Mouse (Mus musculus) left cerebral cortex, adult 18-20 months (tissue): Measurements from ENCODE around the gene Spata17. TPM values are rescaled to one million over a fixed set of nuclear protein-coding genes. Genes with fewer than 3 reads are reported as not detected.

Source experiments
- DNase-seq, 2 experiments: peaks; one replicate each; pipeline ENCODE4 v3.0.0; 2021 to 2022; ENCODE audit warnings: low spot score in 2 of 2, mixed read lengths in 1 of 2
- total RNA-seq, 2 experiments: library from RNA; stranded (reverse); gene quantifications; 2 replicates each; pipeline ENCODE4 v1.2.3; 2021

Gene Spata17
- total RNA-seq, 2 experiments from 2014 or later: 0.54 to 0.56 TPM

DNA sequence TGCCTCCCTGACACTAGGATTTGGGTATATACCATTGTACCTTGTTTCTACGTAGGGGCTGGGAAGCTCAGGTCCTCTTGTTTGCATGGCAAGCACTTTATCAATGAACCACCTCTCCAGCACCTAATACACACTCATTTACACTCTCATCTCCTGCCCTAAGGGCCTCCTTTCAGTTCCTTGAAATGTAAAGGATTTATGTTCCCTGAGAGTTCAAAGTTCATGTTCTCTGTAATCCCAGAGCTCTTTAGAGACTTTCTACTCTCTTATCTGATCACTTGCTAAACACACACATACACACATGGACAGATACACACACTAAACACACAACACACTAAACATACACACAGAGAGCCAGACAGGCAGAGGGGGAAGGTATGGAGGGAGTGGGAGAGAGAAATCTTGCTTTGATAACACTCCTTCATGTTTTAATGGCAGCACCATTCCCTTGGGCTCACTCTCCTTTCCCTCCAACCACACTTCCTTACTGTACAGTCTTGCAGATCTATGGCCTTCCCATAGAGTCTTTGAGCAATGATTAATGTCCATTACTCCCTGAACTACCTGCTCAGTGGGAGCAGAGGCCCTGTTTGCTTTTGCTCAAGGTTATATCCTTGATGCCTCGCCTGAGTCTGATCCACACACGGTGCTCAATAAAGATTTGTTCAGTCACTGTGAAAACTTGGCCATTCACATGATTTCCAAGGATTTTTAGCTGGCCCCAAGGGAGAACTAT lies 126.4 kb downstream of the Spata17 start:
- no peak for DNase-seq

DNA sequence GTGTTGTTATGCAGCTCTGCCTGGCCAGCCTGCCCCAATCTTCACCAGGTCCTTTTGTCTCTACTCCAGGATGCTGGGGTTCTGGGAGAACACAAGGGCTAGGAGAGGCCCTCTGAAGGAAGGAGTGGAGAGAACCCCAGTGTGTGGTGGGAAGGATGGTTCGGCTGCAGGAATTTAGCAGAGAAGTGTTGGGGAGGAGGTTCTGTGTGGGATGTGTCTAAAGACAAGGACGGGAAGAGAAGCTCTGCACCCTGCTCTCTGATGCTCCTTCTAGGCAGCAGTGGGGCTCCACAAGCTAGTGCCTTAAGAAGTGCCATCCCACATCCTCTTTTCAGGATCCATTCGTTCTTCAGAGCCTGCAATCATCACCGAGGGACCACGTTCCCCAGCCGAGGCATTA lies 129.2 kb downstream of the Spata17 start:
- peak in 1 of 2 experiments; percentile 3 for DNase-seq

DNA sequence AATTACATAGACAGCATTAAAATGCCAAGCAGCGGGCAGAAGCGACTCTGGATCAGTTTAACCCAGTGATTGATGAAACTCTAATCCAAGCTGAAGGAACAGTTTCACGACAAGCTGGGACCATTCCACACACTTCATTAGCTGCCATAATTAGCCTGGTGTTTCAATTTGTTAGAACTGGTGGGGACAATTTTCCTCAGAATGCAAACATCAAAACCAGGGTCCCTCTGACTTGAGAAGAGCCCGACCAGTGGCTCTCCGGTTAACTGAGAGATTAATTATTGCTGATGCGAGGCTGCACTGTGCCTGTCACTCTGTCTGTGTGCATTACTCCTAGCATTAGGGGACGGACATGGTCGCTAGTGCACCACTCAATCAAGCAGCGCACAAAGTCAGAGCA lies 137.9 kb downstream of the Spata17 start:
- no peak for DNase-seq

DNA sequence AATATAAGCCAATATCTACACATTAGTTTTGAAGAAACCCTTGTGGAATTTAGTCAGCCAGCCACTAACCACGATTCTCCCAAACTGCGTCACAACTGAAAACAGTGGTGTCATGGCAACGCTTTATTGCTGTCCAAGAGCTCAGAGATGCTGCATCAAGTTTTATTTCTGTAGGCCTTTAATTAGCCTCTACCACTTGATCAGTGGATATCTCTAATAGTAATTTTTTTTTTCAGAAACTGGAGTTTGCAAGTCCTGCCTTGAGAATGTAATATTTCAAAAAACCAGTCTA lies 138.3 kb downstream of the Spata17 start:
- peak in 1 of 2 experiments; percentile 9 for DNase-seq

DNA sequence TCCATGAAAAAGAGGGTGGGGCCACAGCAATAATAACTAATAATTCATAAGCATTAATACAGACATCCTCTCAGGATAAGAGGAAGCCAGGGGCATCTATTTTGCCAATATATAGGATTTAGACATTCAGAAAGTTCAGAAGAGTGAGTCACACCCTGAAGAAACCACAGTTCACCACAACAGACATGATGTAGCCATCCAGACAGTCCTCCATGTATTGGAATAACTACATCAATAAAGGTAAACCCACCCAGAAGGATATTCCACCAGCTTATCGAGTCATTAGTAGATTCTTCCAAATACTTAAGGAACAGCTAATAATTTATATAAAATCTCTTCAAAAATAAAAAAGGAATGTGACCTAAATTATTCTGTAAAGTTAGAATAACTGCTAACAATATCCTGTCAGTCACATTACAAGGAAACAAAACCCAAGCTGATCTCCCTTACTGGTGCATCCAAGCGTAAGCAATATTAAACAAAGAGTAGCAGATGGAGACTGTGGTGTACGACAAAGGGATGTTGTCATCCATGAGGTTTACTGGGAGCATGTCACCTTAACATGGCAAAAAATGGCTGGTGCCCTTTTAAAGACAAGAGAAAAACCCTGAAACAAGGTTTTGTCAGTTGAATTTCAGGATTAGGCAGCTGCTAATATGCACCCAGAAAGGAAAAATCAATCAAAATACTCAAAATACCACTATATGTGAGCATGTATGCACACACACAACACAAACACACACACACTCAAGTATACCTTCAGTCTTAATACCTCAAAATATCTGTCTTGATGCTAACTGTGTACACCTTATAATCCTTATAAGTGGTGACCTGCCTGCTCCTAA lies 138.8 kb downstream of the Spata17 start:
- no peak for DNase-seq

DNA sequence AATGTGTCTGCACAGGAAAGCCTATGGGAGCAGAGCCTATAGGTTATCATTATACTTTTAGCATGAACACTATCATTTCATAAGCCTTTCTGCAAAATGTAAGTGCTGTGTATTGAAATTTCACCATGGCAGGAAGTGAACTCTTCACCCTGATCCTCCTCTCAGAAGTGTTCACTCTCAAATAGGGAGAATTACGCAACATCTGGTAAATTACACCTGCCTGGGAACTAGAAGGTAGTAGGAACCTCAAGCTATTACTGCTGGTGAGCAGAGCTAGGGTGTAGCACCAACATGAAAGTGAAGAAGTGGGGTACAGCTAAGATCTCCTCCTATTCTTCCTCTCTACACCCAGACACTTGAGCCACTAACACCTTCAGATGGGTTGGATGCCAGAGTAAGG lies 155.4 kb downstream of the Spata17 start:
- no peak for DNase-seq

DNA sequence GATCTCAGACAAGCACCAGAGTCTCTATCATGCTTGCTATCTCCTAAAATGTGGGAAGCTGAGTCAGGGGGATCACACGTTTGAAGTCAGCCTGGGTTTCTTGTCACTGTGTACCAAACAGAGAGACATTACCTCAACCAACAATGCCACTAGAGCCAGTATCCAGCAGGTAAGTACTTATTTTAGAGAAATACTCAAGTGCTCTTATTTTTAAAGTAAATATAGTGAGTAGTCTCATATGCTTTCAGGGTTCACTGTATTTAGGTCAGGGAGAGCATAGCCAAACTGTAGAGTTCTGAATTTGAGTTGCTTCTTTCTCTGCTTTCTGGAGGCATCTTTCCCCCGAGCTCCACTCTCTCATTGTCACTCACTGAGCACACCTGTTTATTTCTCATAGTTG lies 160.9 kb downstream of the Spata17 start:
- DNase-seq: no peak

DNA sequence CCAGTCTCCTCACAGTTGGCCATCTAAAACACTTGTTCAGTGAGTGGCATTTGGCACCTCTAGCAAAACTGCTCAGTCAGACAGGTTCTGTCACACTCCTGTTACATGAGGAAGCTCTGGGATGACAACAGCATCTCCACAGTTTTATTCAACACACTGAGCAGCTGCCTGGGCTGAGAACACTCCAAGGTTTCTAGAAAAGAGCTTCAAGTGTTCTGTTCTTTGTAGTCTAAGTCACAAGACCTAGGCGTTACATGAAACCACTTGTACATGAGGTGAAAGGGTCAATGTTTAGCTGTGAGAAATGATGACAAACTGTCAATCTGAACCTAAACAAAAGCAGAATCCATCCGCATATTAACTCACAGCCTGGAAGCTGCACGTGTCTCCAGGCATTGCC lies 161.4 kb downstream of the Spata17 start:
- no peak for DNase-seq

DNA sequence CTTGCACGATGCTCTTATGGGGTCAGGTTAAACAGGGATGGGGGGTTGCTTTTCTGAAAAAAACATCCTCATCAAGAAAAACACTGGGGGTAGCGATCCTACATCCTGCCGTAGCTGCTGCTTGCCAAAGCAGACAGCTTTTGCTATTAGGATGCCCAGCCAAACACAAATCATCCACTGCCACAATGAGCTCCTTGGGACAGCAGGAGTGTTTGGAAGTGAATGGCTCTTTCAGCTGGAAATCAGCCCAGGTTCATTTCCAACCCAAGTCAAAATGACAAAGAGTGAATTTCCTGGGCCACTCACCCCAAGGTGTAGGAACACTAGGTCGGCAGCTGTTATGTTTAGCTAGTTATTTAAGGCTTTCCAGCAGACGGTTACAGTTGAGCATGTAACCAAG lies 162.7 kb downstream of the Spata17 start:
- DNase-seq: no peak

DNA sequence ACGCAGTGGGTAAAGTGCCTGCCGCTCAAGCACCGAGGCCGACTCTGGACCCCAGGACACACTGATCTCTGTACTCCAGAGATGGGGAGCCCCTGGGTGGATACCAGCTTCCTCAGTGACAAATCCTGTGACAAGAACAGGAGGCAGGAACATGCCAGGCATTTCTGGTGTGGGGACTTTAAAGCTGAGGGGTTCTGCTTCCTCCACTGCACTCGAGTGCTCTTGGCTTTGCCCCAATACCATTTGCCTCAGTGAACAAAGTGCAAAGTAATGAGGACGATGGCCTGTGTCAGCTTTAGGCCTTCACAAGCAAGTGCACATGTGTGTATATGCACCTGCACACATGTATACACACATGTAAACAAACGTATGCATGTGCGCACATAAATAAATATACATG lies 164.0 kb downstream of the Spata17 start:
- DNase-seq: no peak

DNA sequence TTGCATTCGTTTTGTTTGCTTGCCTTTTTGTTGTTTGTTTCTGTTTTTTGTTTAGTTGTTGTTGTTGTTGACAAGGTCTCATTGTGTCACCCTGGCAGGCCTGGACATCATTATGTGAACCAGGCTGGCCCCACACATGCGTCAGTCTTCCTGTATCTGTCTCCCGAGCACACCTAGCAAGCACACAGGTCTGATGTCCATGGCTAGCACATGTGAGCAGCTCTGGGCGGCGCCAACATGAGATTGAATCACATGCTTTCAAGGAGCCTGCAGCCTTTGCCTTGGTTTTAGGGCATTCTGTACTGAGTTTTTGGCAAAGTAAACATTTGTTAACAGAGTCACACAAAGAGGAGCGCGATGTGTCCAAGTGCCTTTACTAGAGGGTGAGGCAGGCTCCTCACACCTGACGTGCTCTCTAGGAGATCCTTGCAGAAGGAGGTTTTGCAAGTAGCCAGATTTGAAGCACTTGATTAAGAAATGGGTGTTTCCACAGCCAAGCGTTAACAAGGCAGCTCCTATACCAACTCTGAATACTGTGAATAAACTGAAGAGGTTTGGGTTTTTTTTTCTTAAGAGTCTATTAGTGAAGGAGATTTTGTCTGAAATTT lies 166.5 kb downstream of the Spata17 start:
- no peak for DNase-seq

DNA sequence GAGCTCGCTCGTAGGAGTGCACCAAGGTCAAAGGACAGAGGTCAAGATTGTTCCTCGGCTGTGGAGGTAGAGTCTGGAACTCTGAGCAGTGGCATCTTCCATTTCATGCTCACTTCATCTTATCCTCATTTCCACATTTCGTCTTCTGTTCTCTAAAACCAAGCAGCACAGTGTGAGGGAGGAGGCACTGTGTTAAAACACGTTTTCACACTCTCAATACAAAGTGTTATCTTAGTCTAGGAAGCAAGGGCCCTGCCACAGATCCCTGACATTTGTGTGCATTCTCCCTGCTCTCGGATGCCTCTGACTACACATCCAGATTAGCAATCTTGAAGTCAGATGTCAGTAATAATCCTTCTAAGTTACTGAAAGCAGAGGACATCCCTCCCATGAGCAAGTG lies 170.5 kb downstream of the Spata17 start:
- DNase-seq: peak in 1 of 2 experiments; percentile 14

DNA sequence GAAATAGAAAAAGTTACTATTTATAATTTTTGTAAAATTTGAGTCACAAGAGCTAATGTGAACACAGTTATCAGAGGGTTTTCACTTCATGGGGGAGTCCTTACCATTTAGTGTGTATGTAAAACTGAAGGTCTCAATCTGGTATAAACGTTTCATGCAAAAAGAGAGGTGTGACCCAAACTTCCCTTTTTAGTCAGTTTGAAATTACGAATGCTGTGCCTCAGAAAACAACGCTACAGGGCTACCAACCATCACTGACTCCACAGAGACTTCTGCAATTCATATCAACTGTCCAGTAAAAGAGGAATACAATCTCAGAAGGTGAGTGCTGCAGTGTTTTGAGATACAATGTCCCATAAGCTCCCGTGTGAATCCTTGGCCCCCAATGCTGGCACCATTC lies 175.5 kb downstream of the Spata17 start:
- no peak for DNase-seq

DNA sequence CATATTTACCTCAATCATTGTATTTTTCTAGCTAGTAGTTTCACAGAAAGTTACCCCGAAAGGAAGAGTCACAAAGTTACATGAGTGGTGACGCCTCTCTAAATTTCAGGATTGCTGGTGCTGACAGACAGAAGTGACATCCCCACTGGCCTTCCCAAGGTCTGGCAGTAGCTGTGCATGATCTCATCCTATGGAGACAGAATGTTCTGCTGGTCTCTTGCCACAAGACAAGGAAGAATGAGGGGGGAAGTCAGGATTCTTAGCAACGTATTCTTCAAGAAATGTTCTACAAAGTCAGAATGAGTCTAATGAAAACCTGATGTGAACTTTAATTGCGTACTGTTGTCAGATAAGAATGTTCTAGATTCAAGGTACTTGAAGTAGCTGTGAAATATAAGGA lies 179.5 kb downstream of the Spata17 start:
- DNase-seq: no peak

DNA sequence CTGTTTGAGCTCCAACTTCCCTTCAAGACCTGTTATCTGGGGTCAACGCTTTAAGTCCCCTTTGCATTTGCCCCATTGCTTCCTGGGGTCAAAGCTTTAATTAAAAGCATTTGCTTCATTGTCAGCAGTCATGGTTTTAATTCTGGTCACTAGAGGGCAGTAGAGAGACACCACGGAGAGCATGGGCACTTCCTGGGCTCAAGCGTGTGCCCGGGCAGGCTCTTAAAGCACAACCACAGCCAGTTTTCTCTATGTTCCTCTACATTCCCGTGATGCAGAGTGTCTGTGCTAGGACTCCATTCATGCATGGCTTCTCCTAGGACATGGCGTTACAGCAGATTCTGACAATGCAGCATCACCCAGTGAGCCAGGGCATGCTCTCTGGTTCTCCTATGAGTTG lies 183.5 kb downstream of the Spata17 start:
- peak; percentile 14 to 57 for DNase-seq

DNA sequence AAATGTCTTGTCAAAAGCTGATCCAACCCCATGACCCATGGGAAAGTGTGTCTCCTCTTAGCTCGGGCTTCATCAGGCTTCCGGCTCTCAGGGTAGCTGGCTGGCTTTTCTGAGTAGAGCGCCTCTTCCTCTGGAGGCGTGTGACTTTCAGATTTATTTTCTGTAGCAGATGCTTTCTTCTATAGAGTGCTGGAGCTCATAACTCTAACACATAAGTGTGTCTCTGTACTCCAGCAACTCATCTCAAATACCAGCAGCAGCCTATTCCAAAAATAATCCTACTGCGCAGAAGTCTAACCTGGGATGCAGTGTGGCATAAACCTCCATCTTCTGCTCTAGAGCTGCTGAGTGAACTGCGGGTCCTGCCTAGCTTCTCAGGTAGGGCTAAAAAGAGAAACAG lies 186.4 kb downstream of the Spata17 start:
- peak; percentile 12 to 23 for DNase-seq

DNA sequence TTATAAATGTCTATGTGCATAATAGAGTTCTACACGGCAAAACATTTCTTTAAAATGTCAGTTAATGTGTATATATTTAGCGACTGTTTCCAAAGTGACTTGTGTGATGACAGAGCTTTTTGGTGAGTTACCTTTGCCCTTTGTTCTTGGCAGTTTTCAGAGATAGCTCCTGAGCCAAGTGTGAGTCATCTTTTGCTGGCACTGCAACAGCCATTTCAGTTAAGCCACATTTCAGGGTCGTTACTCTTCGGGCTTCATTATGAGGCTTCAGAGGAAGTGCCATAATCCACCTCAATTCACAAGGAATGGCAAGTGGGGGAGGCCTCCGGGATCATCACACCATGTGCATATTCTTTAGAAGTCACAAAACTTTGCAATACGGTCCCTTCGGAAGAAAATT lies 195.3 kb downstream of the Spata17 start:
- no peak for DNase-seq

DNA sequence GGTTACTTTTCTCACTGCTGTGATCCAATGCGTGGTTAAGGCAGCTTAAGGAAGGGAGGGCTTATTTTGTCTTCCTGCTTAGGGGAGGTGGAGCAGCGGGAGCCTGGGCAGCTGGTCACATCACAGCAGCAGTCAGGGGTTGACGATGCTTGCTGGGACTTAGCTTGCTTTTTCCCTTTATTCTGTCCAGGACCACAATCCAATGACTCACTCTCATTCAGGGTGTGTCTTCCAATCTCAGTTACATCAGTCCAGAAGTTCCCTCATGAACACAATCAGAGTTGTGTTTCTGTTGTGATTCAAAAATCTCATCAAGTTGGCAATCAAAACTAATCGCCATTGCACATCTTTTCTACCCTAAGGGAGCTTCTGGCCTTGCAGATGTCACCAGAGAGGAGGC lies 199.1 kb downstream of the Spata17 start:
- no peak for DNase-seq

DNA sequence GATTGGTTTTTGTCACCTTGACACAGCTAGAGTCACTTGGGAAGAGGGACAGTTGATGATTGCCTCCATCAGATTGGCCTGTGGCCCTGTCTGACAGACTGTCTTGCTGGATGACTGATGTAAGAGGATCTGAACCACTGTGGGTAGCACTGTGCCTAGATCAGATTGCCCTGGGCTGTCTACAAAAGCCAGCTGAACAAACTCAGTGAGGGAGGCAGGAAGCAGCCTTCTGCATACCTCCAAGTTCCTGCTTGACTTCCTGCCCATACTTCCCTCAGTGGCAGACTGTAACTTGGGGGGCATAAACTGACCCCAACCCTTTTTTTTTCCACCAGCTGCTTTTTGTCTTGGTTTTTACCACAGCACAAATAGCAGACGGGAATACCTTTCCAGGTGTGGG lies 199.6 kb downstream of the Spata17 start:
- DNase-seq: no peak

DNA sequence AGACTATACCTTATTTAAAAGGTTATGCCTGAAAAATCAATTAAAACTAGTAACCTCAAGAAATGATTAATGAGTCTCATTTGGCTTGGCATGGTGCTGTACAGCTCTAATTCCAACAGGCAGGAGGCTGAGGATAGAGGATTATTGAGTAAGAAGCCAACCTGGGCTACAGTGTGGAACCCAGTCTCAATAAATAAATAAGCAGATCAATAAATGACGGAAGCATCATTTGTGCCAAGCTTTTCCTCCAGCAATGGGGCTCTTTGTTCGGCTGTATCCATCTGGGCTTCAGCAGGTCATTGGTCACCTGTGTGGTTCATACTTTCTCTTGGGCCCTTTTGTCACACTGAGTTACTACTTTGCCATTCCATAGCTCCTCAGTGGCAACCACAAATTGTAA lies 201.1 kb downstream of the Spata17 start:
- DNase-seq: no peak

DNA sequence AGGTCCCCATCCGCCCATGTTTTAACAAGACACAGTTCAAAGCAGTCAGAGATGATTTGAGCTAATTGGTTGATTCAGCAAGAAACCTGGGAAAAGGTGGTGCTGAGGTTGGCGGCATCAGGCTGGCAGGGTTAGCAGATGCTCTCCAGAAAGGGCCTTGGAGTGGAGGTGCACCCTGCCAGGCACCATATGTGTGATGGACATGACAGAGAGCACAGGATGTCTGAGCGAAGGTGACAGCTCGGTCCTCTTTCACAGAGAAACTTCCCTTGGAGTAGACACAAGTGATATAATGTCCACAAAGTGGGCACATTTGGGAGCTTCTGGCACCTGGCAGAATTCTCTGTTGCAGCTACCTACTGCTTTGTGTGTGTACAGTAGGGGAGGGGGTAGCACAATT lies 203.7 kb downstream of the Spata17 start:
- no peak for DNase-seq

DNA sequence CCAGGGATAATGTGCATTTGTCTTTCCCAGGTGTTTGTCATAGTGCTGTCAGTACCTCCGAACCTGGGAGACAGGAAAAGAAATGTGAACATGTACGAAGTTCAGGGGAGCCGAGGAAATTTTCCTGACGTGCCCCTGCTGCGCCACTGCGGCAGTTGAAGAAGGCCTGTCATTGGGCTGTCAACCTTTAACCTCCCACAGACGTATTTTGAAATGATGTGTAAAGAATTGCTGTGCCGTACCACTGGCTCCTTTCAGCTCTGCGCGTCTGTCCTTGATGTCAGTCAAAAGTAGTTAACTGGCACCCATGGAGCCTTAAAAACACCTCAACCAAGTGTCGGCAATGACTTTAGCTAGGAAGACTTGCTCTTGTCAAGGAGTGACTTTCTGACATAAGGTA lies 205.2 kb downstream of the Spata17 start:
- no peak for DNase-seq
